Comparison of ENCODE assay signal across 13 mouse cellular contexts in genomic region chr7:99445833-99446232, GRCm38 (mm10). TPM values are rescaled to one million over a fixed set of nuclear protein-coding genes. Genes with fewer than 3 reads are reported as not detected.
DNase-seq lines count a peak whose midpoint lies in the region; ATAC-seq and TF ChIP-seq lines count a peak whose summit lies in the region.
"Had no signal": no experiment of that assay in that cellular context is flagged by ENCODE, and none has a peak within 500 bp of the region (broad histone marks: within the 10 kb centered on the region; RNA-seq: fewer than 3 reads in every experiment).

No protein-coding gene starts in this region.

- H3K36me3 ChIP-seq in kidney, postnatal 0 days (ENCODE audit: insufficient read depth, low read length): 0 out of 2 replicates have a peak, but pooled peaks cover 2% of the 10 kb centered on the region
- peaks cover 8% of the 10 kb centered on the region; the same call in 1 of the 2 replicates for H3K36me3 ChIP-seq in hindbrain, embryonic 12.5 days

- WGBS in kidney, postnatal 0 days: 91% methylated on average over 2 of the region's 2 CpGs
- WGBS in hindbrain, embryonic 12.5 days: 77% methylated on average over 2 of the region's 2 CpGs

- no peak overlapping the region for H3K27ac ChIP-seq in kidney, postnatal 0 days
- H3K27ac ChIP-seq in hindbrain, embryonic 12.5 days: peak overlapping the region; percentile 12; the same call in 1 of the 2 replicates

- H3K9me3 ChIP-seq in kidney, postnatal 0 days (replicated peaks; ENCODE audit: low read length): no peaks in the 10 kb centered on the region
- no peaks in the 10 kb centered on the region for H3K9me3 ChIP-seq in hindbrain, embryonic 12.5 days (replicated peaks)

- peaks cover 14% of the 10 kb centered on the region for H3K4me1 ChIP-seq in kidney, postnatal 0 days (replicated peaks; ENCODE audit: insufficient read depth, low read length)
- H3K4me1 ChIP-seq in hindbrain, embryonic 12.5 days: peaks cover 62% of the 10 kb centered on the region

- H3K4me3 ChIP-seq in kidney, postnatal 0 days (replicated peaks; ENCODE audit: low read depth, low read length): no peak overlapping the region
- no peak overlapping the region for H3K4me3 ChIP-seq in hindbrain, embryonic 12.5 days

- ATAC-seq in kidney, postnatal 0 days (replicated peaks; ENCODE audit: low FRiP score, low read depth): no peak
- ATAC-seq in hindbrain, embryonic 12.5 days (ENCODE audit: low FRiP score): no peak

- H3K9ac ChIP-seq in kidney, postnatal 0 days (ENCODE audit: low read depth, low read length): no peak overlapping the region
- no peak overlapping the region for H3K9ac ChIP-seq in hindbrain, embryonic 12.5 days

- no peak overlapping the region for H3K4me2 ChIP-seq in kidney, postnatal 0 days (ENCODE audit: low read length)
- no peak overlapping the region for H3K4me2 ChIP-seq in hindbrain, embryonic 12.5 days (replicated peaks)

- no peaks in the 10 kb centered on the region for H3K27me3 ChIP-seq in kidney, postnatal 0 days (ENCODE audit: insufficient read depth, low read length)
- H3K27me3 ChIP-seq in hindbrain, embryonic 12.5 days: no peaks in the 10 kb centered on the region

- DNase-seq in adrenal gland, postnatal 14 days: peak; percentile 48
- no peak for DNase-seq in adrenal gland, adult 2 months
- no peak for DNase-seq in kidney, postnatal 0 days (ENCODE audit: low spot score)
- no peak for DNase-seq in kidney, adult 11 months
- peak; percentile 34 for DNase-seq in 416B (ENCODE audit: low read depth)
- DNase-seq in frontal cortex, postnatal 14 days (ENCODE audit: low spot score in 2 of 2): no peak
- DNase-seq in urinary bladder, postnatal 4 days (ENCODE audit: low spot score in 2 of 2): no peak
- DNase-seq: cerebellum, postnatal 14 days; gastrocnemius, postnatal 25 days; kidney, adult 18-20 months; spleen, adult 18-20 months had no signal

- TF ChIP-seq CTCF in kidney, postnatal 0 days (IDR thresholded peaks at IDR 0.05; ENCODE audit: low read depth): peak; percentile 58

RNA-seq across cellular contexts. Expression of gene Klhl35, which starts 20.0 kb away (rescaled TPM):
- total RNA-seq in adrenal gland, postnatal 14 days (2021): 1.3 TPM in 2 replicates
- under 1 TPM in 1 of 2 experiments, not detected in 1; 0.59 TPM for total RNA-seq in adrenal gland, adult 2 months (2021)
- 1.3 TPM in 2 replicates for polyA plus RNA-seq in adrenal gland, adult 2 months (2012; rRNA removed)
- polyA plus RNA-seq in kidney, postnatal 0 days (2015; fragmentation: Nextera tagmentation; extraction: Ambion mirVana): 0.97 and 1.3 TPM in 2 replicates
- polyA plus RNA-seq in hindbrain, embryonic 12.5 days (2016; fragmentation: Nextera tagmentation; extraction: Ambion mirVana): 39.2 and 47.1 TPM in 2 replicates
- total RNA-seq: gastrocnemius, postnatal 25 days had no signal
- polyA plus RNA-seq: C2C12 had no signal

RNA-seq across cellular contexts. Expression of gene Rps3, which starts 37.7 kb away (rescaled TPM):
- total RNA-seq in adrenal gland, postnatal 14 days (2021): 563 and 690 TPM in 2 replicates
- 100 to 1,000 TPM; 414 to 589 TPM for total RNA-seq in adrenal gland, adult 2 months (2021)
- polyA plus RNA-seq in adrenal gland, adult 2 months (2012; rRNA removed): 80.7 and 95.4 TPM in 2 replicates
- 873 and 942 TPM in 2 replicates for polyA plus RNA-seq in kidney, postnatal 0 days (2015; fragmentation: Nextera tagmentation; extraction: Ambion mirVana)
- 512 and 534 TPM in 2 replicates for polyA plus RNA-seq in hindbrain, embryonic 12.5 days (2016; fragmentation: Nextera tagmentation; extraction: Ambion mirVana)

Comparison
In these comparisons a context has a peak if more than half of its experiments do, and no peak if none do; other contexts are left out.
1. DNase-seq: peak in adrenal gland, postnatal 14 days (single experiment) and 416B (single experiment); none in adrenal gland, adult 2 months (single experiment), kidney, postnatal 0 days (single experiment), kidney, adult 11 months (single experiment), frontal cortex, postnatal 14 days (0 of 2) and urinary bladder, postnatal 4 days (0 of 2).
2. RNA of gene Klhl35, which starts 20.0 kb away (polyA plus RNA-seq): 39.2 to 47.1 TPM in hindbrain, embryonic 12.5 days; 1.3 TPM in adrenal gland, adult 2 months and 0.97 to 1.3 TPM in kidney, postnatal 0 days; every median in the first group is over 10 times any median in the second.